Mouse (Mus musculus): ENCODE data around the gene Adgrb2. TPM values are rescaled to one million over a fixed set of nuclear protein-coding genes. Genes with fewer than 3 reads are reported as not detected.

The Adgrb2 gene
- total and polyA plus RNA-seq, 3 experiments, result 0.04 to 0.15 TPM; not detected in 1

- no peak for DNase-seq (ENCODE audit: low read depth, low spot score)
- Histone ChIP-seq H3K79me2 (ENCODE audit: control insufficient read depth, insufficient read depth, low read length, poor library complexity) (no peaks in the 10 kb centered on the region), H3K27ac (ENCODE audit: control insufficient read depth, low read depth, low read length) (no peak overlapping the region), H3K9me3 (replicated peaks; ENCODE audit: insufficient read depth, low read length) (no peaks in the 10 kb centered on the region), H3K9ac (ENCODE audit: control insufficient read depth, low read depth, low read length, poor library complexity, severe bottlenecking) (no peak overlapping the region), H3K4me1 (ENCODE audit: control insufficient read depth in 1 of 2, insufficient read depth in 2 of 2, low read length in 2 of 2) (no peaks in the 10 kb centered on the region), H3K4me3 (ENCODE audit: control insufficient read depth in 1 of 2, insufficient read depth in 1 of 2, low read depth in 2 of 2, low read length in 2 of 2) (no peak overlapping the region), H3K36me3 (ENCODE audit: control insufficient read depth in 1 of 2, insufficient read depth in 2 of 2, low read length in 2 of 2) (no peaks in the 10 kb centered on the region), H3K27me3 (ENCODE audit: control insufficient read depth in 1 of 2, insufficient read depth in 2 of 2, low read length in 2 of 2) (no peaks in the 10 kb centered on the region; a peak in 1 of 4 replicates)
- peak; percentile 17 for TF ChIP-seq RAD21 (IDR thresholded peaks at IDR 0.05; ENCODE audit: low read depth, low read length)
- peak in 2 of 3 experiments; percentile 25 to 31; a peak in 5 of 6 replicates for TF ChIP-seq CTCF (IDR thresholded peaks at IDR 0.05 in 2 of 3, conservative IDR thresholded peaks at IDR 0.05 in 1 of 3; ENCODE audit: control insufficient read depth in 1 of 3, insufficient read depth in 1 of 3, low read depth in 2 of 3, low read length in 3 of 3, poor library complexity in 1 of 3, severe bottlenecking in 1 of 3)
- TF ChIP-seq SMC3 (IDR thresholded peaks at IDR 0.05; ENCODE audit: low read depth, low read length), result peak; percentile 39
- no peak for TF ChIP-seq ZNF384 (IDR thresholded peaks at IDR 0.05; ENCODE audit: low read depth, low read length)
Measured at GRCm38 (mm10) chr4:129983764-129984420, 778 bp upstream of the Adgrb2 start.

- TF ChIP-seq SIN3A (IDR thresholded peaks at IDR 0.05; ENCODE audit: low read length) (no peak), ETS1 (IDR thresholded peaks at IDR 0.05; ENCODE audit: low read depth, low read length) (no peak), MXI1 (IDR thresholded peaks at IDR 0.05; ENCODE audit: low read depth, low read length) (no peak), TBP (IDR thresholded peaks at IDR 0.05; ENCODE audit: low read depth, low read length) (no peak), NELFE (IDR thresholded peaks at IDR 0.05; ENCODE audit: low read depth, low read length) (no peak), TAL1 (IDR thresholded peaks at IDR 0.05; ENCODE audit: low read length) (no peak), CTCF (IDR thresholded peaks at IDR 0.05 in 2 of 3, conservative IDR thresholded peaks at IDR 0.05 in 1 of 3; ENCODE audit: control insufficient read depth in 1 of 3, insufficient read depth in 1 of 3, low read depth in 2 of 3, low read length in 3 of 3, poor library complexity in 1 of 3, severe bottlenecking in 1 of 3) (no peak)
- H3K27ac ChIP-seq (ENCODE audit: control insufficient read depth, low read depth, low read length), result no peak overlapping the region
- no peak overlapping the region for H3K4me3 ChIP-seq (ENCODE audit: control insufficient read depth in 1 of 2, insufficient read depth in 1 of 2, low read depth in 2 of 2, low read length in 2 of 2)
- no peaks in the 10 kb centered on the region for H3K79me2 ChIP-seq (ENCODE audit: control insufficient read depth, insufficient read depth, low read length, poor library complexity)
- H3K27me3 ChIP-seq (ENCODE audit: control insufficient read depth in 1 of 2, insufficient read depth in 2 of 2, low read length in 2 of 2), result no peaks in the 10 kb centered on the region; a peak in 1 of 4 replicates
- no peaks in the 10 kb centered on the region for H3K36me3 ChIP-seq (ENCODE audit: control insufficient read depth in 1 of 2, insufficient read depth in 2 of 2, low read length in 2 of 2)
- no peaks in the 10 kb centered on the region for H3K9me3 ChIP-seq (replicated peaks; ENCODE audit: insufficient read depth, low read length)
- no peak for DNase-seq (ENCODE audit: low read depth, low spot score)
- H3K4me1 ChIP-seq (ENCODE audit: control insufficient read depth in 1 of 2, insufficient read depth in 2 of 2, low read length in 2 of 2), result no peaks in the 10 kb centered on the region
- no peak overlapping the region for H3K9ac ChIP-seq (ENCODE audit: control insufficient read depth, low read depth, low read length, poor library complexity, severe bottlenecking)
Measured at GRCm38 (mm10) chr4:129985161-129985670, 546 bp downstream of the Adgrb2 start.

DNA sequence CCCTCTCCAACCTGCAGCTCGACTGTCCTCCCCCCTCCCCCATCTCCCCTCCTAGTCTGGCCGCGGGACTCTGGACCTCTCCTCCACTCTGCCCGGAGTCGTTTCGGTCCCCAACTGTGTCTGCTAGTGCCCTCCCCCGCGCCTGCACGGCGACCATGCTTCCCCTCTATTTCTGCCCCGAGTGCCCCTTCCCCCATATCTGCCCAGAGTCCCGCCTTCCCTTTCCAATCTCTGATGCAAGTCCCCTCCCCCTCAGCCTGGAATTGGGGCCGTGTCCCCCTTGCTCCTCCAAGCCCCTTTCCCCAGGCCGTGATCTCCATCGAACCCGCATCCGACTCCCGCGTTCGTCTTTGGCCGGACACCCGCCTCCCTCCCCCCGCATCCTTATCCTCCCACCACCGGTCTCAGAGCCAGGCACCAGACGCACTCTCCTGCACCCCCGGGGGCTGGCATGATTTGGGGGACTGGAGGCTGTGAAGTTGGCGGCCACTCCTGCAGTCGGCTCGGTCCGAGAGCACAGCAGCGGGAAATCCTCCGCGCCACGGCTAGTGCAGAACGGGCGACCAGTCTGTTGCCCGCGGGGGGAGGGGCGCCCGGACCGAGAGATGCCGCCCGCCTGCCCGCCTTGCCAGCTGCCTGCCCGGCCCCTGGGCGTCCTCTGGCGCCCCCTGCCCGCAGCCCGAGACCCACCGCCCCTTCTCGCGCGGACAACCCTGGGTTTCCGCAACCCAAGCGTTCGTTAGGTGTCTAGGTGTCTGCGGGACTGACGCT is 1.2 kb downstream of the Adgrb2 start:
- DNase-seq (ENCODE audit: low read depth, low spot score), result no peak
- Histone ChIP-seq H3K9ac (ENCODE audit: control insufficient read depth, low read depth, low read length, poor library complexity, severe bottlenecking) (no peak overlapping the region), H3K9me3 (replicated peaks; ENCODE audit: insufficient read depth, low read length) (no peaks in the 10 kb centered on the region), H3K36me3 (ENCODE audit: control insufficient read depth in 1 of 2, insufficient read depth in 2 of 2, low read length in 2 of 2) (no peaks in the 10 kb centered on the region), H3K4me1 (ENCODE audit: control insufficient read depth in 1 of 2, insufficient read depth in 2 of 2, low read length in 2 of 2) (no peaks in the 10 kb centered on the region), H3K27me3 (ENCODE audit: control insufficient read depth in 1 of 2, insufficient read depth in 2 of 2, low read length in 2 of 2) (no peaks in the 10 kb centered on the region; a peak in 1 of 4 replicates), H3K27ac (ENCODE audit: control insufficient read depth, low read depth, low read length) (no peak overlapping the region), H3K79me2 (ENCODE audit: control insufficient read depth, insufficient read depth, low read length, poor library complexity) (no peaks in the 10 kb centered on the region), H3K4me3 (ENCODE audit: control insufficient read depth in 1 of 2, insufficient read depth in 1 of 2, low read depth in 2 of 2, low read length in 2 of 2) (no peak overlapping the region)
- TF ChIP-seq TBP (IDR thresholded peaks at IDR 0.05; ENCODE audit: low read depth, low read length) (no peak), USF1 (IDR thresholded peaks at IDR 0.05; ENCODE audit: low read depth, low read length) (no peak), POLR2AphosphoS5 (IDR thresholded peaks at IDR 0.05; ENCODE audit: borderline replicate concordance, low read depth, low read length) (no peak), MAZ (IDR thresholded peaks at IDR 0.05; ENCODE audit: low read depth, low read length) (no peak), NRF1 (IDR thresholded peaks at IDR 0.05; ENCODE audit: insufficient read depth, low read depth, low read length, poor library complexity, severe bottlenecking) (no peak), POLR2A (IDR thresholded peaks at IDR 0.05; ENCODE audit: control insufficient read depth in 1 of 2, insufficient read depth in 1 of 2, low read depth in 1 of 2, low read length in 2 of 2, poor library complexity in 1 of 2) (no peak), E2F4 (IDR thresholded peaks at IDR 0.05; ENCODE audit: borderline replicate concordance, low read depth, low read length) (no peak), RAD21 (IDR thresholded peaks at IDR 0.05; ENCODE audit: low read depth, low read length) (no peak), SMC3 (IDR thresholded peaks at IDR 0.05; ENCODE audit: low read depth, low read length) (no peak), CHD1 (IDR thresholded peaks at IDR 0.05; ENCODE audit: low read depth, low read length) (no peak), MAX (IDR thresholded peaks at IDR 0.05; ENCODE audit: low read length) (no peak), KAT2A (conservative IDR thresholded peaks at IDR 0.05; ENCODE audit: low read depth, low read length) (no peak), ZNF384 (IDR thresholded peaks at IDR 0.05; ENCODE audit: low read depth, low read length) (no peak), GATA1 (IDR thresholded peaks at IDR 0.05; ENCODE audit: low read depth, low read length) (no peak), ELF1 (IDR thresholded peaks at IDR 0.05; ENCODE audit: low read depth, low read length) (no peak), MYC (IDR thresholded peaks at IDR 0.05; ENCODE audit: low read depth, low read length) (no peak), TAL1 (IDR thresholded peaks at IDR 0.05; ENCODE audit: low read length) (no peak)

Data from MEL (cell line).